Mouse (Mus musculus): ENCODE measurements around the gene Fkbp2. TPM values are rescaled to one million over a fixed set of nuclear protein-coding genes. Genes with fewer than 3 reads are reported as not detected.

The Fkbp2 gene
- polyA plus RNA-seq, 1 experiment from 2014 or later = 101 TPM

DNA sequence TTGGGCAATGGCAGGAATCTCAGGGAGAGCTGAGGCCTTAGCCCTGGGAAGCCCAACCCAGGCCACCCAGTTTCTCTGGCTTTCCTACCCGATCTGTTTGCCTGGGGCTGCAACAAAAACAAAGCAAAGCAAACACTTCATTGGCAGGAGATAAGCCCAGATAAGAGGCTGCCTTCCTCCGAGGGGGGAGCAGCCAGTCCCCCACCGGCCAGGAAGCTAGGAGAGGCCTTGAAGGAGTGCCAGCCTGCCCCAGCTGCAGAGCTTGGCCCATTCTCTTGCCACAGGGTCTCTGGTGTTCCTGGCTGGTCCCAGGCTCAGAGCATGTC lies 27.6 kb downstream of the Fkbp2 start:
- Histone ChIP-seq H3K36me3 (replicated peaks) (peaks cover 50% of the 10 kb centered on the region), H3K9me3 (no peaks in the 10 kb centered on the region), H3K27ac (replicated peaks) (peak overlapping the region; percentile 65; the same call in 1 of the 2 replicates), H3K27me3 (replicated peaks; ENCODE audit: low read depth, poor library complexity, severe bottlenecking) (no peaks in the 10 kb centered on the region), H3K4me3 (peak overlapping the region; percentile 70), H3K4me1 (peaks cover 32% of the 10 kb centered on the region)
- DNase-seq (ENCODE audit: low spot score) = no peak
- 17% methylated on average over 3 of the region's 3 CpGs for WGBS

DNA sequence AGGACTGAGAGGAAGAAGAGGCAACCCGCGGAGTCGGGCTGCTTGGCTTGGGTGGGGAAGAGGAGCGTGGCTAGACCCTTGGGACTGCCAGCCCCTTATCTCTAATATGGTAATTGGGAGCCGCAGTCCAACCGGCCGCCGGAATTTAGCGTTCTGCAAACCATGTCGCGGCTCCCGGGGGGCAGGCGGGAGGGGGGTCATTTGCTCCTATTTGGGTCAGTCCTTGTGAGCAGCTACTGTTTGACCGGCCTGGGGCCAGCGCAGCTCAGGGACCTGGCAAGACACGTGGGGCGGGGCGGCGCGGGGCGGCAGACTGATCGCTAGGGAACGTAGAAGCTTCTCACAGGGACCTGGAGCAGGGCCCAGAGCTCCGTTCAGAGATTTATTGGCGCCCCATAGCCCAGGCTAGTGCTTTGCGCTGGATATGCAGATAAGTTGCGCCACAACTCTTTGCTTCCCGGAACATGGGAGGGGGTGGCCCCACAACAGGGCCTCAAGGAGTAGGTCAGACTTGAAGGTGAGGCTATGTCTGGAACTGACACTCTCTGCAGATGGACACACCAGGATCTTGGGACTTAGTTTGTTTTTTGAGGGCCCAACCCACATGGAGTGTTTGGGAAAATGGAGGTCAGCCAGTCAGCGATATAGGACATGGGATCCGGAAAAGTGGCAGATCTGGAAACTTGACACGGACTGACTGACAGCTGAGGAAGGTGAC lies 28.1 kb downstream of the Fkbp2 start:
- 2% methylated on average over 31 of the region's 31 CpGs for WGBS
- Histone ChIP-seq H3K9me3 (no peaks in the 10 kb centered on the region), H3K4me1 (peaks cover 32% of the 10 kb centered on the region), H3K36me3 (replicated peaks) (peaks cover 45% of the 10 kb centered on the region), H3K27me3 (replicated peaks; ENCODE audit: low read depth, poor library complexity, severe bottlenecking) (no peaks in the 10 kb centered on the region), H3K4me3 (peak overlapping the region; percentile 70), H3K27ac (replicated peaks) (peak overlapping the region; percentile 93)
- DNase-seq (ENCODE audit: low spot score) = peak; percentile 69

DNA sequence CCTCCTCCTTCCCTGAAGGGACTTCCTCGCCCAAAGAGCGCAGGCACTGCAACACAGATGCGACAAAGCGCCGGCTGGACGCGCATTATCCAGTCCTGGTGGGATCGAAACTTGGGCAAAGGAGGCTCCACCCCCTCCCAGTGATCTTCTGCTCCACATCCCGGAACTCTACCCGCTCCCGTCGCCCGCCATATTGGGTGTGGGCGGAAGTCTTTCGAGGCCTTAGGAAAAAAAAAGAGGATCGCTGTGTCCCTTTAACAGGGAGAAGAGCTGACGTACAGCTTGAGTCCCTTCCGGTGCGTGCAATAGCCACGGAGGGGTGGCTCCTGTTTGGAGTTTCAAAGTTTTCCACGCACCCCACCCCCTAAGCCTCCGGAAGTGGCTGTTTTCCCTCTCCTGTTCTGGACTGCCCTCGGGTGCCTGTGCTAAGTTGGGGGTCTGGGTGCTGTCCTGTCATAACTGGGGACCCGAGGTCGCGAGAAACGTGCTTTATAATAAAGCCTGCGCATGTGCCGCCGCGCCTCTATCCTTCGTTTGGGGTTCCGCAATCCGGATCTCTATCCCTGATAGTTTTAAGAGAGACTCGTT lies 28.8 kb downstream of the Fkbp2 start:
- WGBS = under 1% methylated on average over 35 of the region's 35 CpGs
- Histone ChIP-seq H3K27me3 (replicated peaks; ENCODE audit: low read depth, poor library complexity, severe bottlenecking) (no peaks in the 10 kb centered on the region), H3K36me3 (replicated peaks) (peaks cover 38% of the 10 kb centered on the region), H3K27ac (replicated peaks) (peak overlapping the region; percentile 93), H3K4me1 (peaks cover 32% of the 10 kb centered on the region), H3K9me3 (no peaks in the 10 kb centered on the region), H3K4me3 (peak overlapping the region; percentile 70)
- peak; percentile 92 for DNase-seq (ENCODE audit: low spot score)

DNA sequence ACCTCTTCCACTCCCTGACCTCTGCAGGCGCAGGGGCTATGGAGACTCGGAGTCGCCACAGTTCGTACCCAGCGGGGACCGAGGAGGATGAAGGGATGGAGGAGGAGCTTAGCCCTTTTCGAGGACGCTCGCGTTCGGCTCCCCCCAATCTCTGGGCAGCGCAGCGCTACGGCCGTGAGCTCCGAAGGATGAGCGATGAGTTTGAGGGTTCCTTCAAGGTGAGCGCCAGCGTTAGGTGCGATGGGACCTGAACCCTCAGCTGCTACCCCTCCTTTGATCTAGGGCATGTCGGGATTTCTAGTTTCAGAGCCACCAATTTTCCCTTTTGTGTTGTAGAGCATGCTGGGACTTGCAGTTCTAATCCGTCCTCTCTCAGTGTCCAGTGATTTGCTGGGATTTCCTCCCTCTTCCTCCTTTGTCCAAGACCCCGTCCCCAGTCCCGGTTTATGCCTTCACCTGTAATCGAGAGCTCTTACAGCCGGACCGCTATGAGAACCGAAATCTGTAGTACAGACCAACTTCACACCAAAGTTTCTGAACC lies 29.6 kb downstream of the Fkbp2 start:
- Histone ChIP-seq H3K27ac (replicated peaks) (peak overlapping the region; percentile 93), H3K4me3 (peak overlapping the region; percentile 70), H3K4me1 (peaks cover 32% of the 10 kb centered on the region), H3K27me3 (replicated peaks; ENCODE audit: low read depth, poor library complexity, severe bottlenecking) (no peaks in the 10 kb centered on the region), H3K36me3 (replicated peaks) (peaks cover 36% of the 10 kb centered on the region), H3K9me3 (no peaks in the 10 kb centered on the region)
- under 1% methylated on average over 28 of the region's 28 CpGs for WGBS
- peak; percentile 75 for DNase-seq (ENCODE audit: low spot score)

DNA sequence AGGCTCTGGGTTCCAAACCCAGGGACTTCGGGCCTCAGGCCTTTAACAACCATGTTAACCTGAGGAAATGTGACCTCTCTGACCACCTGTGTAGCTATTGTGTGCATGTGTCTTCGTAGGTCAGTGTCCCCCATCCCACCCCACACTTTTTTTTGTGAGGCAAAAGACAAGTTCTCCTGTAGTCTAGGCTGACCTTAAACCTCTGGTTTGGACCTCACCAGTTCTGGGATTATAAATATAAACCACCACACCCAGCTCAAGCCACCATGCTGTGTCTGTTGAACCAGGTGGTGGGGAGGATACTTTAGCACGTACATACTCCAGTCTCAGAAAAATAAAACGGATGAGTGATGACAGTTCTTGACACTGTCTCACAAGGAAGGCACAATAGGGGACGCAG lies 30.4 kb downstream of the Fkbp2 start:
- H3K27ac ChIP-seq (replicated peaks) = peak overlapping the region; percentile 93
- H3K9me3 ChIP-seq = no peaks in the 10 kb centered on the region
- no peak for DNase-seq (ENCODE audit: low spot score)
- H3K36me3 ChIP-seq (replicated peaks) = peaks cover 36% of the 10 kb centered on the region
- WGBS = 65% methylated on average over 5 of the region's 5 CpGs
- peak overlapping the region; percentile 70 for H3K4me3 ChIP-seq
- peaks cover 32% of the 10 kb centered on the region for H3K4me1 ChIP-seq
- H3K27me3 ChIP-seq (replicated peaks; ENCODE audit: low read depth, poor library complexity, severe bottlenecking) = no peaks in the 10 kb centered on the region

DNA sequence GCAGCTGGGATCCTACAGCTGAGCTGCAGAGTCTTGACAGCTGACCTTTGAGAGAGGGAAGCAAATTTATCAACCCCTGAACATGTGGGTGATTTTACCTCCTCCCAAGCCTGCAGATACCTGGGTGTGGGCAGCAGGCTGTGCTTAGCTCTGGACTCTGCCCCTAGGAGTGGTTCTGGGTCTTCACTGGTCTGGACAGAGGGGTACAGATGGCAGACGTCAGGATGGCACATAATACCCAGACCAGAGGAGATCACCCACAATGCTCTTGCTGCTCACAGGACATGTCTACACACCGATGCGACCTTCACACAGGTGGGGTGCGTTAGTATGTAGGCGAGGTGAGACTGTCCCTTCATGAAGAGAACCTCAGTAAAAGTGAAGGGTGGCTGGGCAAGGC lies 30.8 kb downstream of the Fkbp2 start:
- Histone ChIP-seq H3K4me3 (peak overlapping the region; percentile 70), H3K36me3 (replicated peaks) (peaks cover 35% of the 10 kb centered on the region), H3K27ac (replicated peaks) (peak overlapping the region; percentile 93), H3K9me3 (no peaks in the 10 kb centered on the region), H3K27me3 (replicated peaks; ENCODE audit: low read depth, poor library complexity, severe bottlenecking) (no peaks in the 10 kb centered on the region), H3K4me1 (peaks cover 32% of the 10 kb centered on the region)
- DNase-seq (ENCODE audit: low spot score) = no peak
- 92% methylated on average over 5 of the region's 5 CpGs for WGBS

DNA sequence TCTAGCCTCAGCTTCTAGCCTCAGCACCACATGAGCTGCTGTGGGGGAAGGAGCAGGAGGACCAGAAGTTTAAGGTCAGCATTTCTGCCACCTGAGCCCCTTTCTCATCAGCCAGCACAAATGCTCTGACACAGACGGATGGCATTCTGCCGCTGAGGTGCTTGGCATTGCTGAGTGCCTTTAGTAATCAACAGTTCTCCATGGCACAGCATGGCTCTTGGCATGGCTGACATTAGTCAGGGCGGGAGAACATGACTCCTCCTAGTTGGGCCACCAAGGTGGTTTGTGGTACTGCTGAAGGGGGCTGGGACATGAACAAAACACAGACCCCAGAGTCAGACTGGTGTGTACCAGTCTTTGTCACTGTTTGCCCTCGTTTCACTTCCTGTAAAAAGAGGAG lies 32.1 kb downstream of the Fkbp2 start:
- no peaks in the 10 kb centered on the region for H3K9me3 ChIP-seq
- H3K4me1 ChIP-seq = peaks cover 32% of the 10 kb centered on the region
- no peaks in the 10 kb centered on the region for H3K27me3 ChIP-seq (replicated peaks; ENCODE audit: low read depth, poor library complexity, severe bottlenecking)
- peaks cover 24% of the 10 kb centered on the region for H3K36me3 ChIP-seq (replicated peaks)
- H3K27ac ChIP-seq (replicated peaks) = no peak overlapping the region
- H3K4me3 ChIP-seq = no peak overlapping the region
- DNase-seq (ENCODE audit: low spot score) = no peak
- WGBS = 83% methylated on average over 4 of the region's 4 CpGs

DNA sequence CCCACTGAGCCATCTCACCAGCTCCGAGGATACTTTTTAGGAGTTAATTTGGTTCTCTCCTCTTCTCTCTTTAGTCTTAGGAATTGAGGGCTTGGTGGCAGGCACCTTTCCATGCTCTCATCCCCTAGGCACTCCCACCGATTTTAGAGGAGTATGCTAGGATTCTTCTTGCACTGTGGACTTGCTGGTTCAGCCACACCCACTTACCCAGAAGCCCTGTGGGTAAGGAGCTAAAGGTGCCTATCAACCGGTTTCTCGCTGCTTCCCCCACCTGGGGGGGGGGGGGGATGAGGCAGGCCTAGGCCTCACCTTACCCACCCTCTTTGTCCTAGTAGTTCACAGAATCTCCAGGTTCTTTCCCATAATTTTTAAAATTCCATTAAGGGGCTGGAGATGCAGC lies 32.6 kb downstream of the Fkbp2 start:
- Histone ChIP-seq H3K4me1 (peaks cover 32% of the 10 kb centered on the region), H3K27me3 (replicated peaks; ENCODE audit: low read depth, poor library complexity, severe bottlenecking) (no peaks in the 10 kb centered on the region), H3K9me3 (no peaks in the 10 kb centered on the region), H3K27ac (replicated peaks) (no peak overlapping the region), H3K4me3 (no peak overlapping the region), H3K36me3 (replicated peaks) (peaks cover 24% of the 10 kb centered on the region)
- 50% methylated on average over 4 of the region's 4 CpGs for WGBS
- no peak for DNase-seq (ENCODE audit: low spot score)

DNA sequence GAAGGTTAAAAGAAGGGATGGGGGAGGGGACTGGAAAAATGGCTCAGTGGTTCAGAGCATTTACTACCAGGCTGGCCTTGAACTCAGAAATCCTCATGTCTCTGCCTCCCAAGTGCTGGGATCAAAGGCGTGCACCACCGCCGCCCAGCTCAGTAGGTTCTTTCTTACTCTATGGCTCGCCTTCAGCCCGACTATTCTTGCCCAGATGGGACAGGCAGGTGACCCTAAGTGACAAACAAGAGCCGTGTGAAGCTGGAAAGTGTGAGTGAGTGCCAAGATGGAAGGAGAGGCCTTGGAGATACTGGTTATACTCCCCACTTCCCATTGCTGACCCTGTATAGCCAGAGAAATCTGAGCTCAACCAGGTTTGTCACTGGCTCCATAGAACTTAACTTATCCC lies 36.6 kb downstream of the Fkbp2 start:
- Histone ChIP-seq H3K4me1 (peaks cover 33% of the 10 kb centered on the region), H3K36me3 (replicated peaks) (peaks cover 16% of the 10 kb centered on the region), H3K27ac (replicated peaks) (no peak overlapping the region), H3K9me3 (no peaks in the 10 kb centered on the region), H3K27me3 (replicated peaks; ENCODE audit: low read depth, poor library complexity, severe bottlenecking) (peaks cover 12% of the 10 kb centered on the region; the same call in 1 of the 2 replicates), H3K4me3 (no peak overlapping the region)
- 91% methylated on average over 6 of the region's 6 CpGs for WGBS
- no peak for DNase-seq (ENCODE audit: low spot score)

DNA sequence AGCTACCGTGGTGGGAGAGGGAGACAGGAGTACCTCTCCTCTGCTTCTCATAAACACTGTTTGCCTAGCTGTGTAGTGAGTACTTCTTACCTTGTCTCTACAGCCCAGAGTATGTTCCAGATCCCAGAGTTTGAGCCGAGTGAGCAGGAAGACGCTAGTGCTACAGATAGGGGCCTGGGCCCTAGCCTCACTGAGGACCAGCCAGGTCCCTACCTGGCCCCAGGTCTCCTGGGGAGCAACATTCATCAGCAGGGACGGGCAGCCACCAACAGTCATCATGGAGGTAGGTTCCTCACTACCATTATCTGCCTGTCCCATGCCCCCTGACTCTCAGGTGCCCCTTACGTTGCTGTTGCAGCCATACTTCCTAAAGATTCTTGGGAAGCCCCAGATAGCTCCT lies 37.5 kb downstream of the Fkbp2 start:
- Histone ChIP-seq H3K27ac (replicated peaks) (peak overlapping the region; percentile 96), H3K4me1 (peaks cover 33% of the 10 kb centered on the region), H3K9me3 (no peaks in the 10 kb centered on the region), H3K4me3 (peak overlapping the region; percentile 93), H3K27me3 (replicated peaks; ENCODE audit: low read depth, poor library complexity, severe bottlenecking) (peaks cover 17% of the 10 kb centered on the region; the same call in 1 of the 2 replicates), H3K36me3 (replicated peaks) (peaks cover 16% of the 10 kb centered on the region)
- WGBS = 28% methylated on average over 5 of the region's 5 CpGs
- DNase-seq (ENCODE audit: low spot score) = no peak

DNA sequence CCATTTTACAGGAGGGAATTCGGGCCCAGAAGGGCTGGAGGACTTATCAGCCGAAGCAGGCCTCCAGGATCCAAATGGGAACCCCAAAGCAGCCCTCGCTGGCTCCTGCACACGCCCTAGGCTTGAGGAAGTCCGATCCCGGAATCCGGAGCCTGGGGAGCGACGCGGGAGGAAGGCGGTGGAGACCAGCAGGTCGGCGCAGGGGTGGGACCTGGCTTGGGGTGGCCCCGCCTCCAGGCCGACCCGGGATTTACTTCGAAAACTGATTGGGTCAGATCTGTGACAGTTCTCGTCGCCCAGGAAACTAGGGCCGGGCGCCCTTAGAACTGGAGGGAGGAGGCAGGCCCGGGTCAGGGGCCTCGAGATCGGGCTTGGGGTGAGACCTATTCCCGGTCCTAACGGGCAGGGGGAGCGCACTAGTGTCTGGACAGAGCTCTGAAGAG lies 38.0 kb downstream of the Fkbp2 start, which contains the start of gene Gpr137:
Gene Gpr137 (minus strand): TSS at position 232 of the 443 bp plus-strand sequence.
- Histone ChIP-seq H3K27ac (replicated peaks) (peak within 1 kb of the TSS; percentile 96), H3K4me1 (peaks cover 33% of the 10 kb centered on the region), H3K27me3 (replicated peaks; ENCODE audit: low read depth, poor library complexity, severe bottlenecking) (peaks cover 17% of the 10 kb centered on the region; the same call in 1 of the 2 replicates), H3K4me3 (peak within 1 kb of the TSS; percentile 93), H3K36me3 (replicated peaks) (peaks cover 16% of the 10 kb centered on the region), H3K9me3 (no peaks in the 10 kb centered on the region)
- peak; percentile 94 for DNase-seq (ENCODE audit: low spot score)
- WGBS = under 1% methylated on average over 27 of the region's 27 CpGs

DNA sequence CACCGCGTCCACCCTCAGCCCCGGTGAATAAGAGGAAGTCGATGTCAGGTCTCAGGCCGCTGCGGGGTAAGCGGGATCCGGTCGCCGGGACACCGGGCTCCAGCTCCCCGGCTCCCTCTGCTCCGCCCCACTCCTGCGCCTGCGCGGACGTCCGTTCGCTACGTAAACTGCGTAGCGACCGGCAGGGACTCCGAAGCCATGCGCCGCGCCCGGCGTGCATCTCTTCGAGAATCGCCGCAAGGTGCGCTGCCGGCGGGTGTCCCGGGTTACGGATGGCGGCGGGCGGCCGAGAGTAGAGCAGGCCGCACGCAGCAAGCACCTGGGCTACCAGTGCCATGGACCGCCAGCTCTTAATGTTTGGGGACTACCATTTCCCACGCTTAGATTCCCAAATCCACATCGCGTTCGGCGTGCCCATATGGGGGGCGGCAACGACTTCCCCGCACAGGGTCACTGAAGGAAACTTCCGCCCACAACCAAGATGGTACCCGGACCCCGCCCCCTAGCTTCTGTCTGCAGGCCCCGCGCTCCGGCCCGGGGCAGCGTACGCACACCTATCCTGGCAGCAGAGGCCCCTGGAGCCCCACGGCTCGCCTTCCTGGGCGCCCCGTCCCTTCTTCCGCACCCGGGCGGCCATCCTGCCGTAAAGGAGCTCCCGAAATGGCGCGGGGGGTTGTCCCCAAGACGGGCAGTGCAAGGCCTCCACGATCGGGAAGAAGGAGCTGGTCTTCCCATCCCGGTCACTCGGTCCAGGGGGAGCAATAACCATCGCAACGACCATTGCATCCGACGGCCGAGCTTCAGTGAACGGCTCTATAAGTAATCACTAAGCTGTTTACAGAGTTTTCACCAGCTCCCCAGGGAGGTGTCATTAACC lies 38.7 kb downstream of the Fkbp2 start, which contains the start of gene Bad:
Gene Bad (plus strand): TSS at position 490 of the 877 bp plus-strand sequence.
- H3K9me3 ChIP-seq = no peaks in the 10 kb centered on the region
- under 1% methylated on average over 83 of the region's 83 CpGs for WGBS
- peak within 1 kb of the TSS; percentile 96 for H3K27ac ChIP-seq (replicated peaks)
- H3K36me3 ChIP-seq (replicated peaks) = peaks cover 16% of the 10 kb centered on the region
- H3K4me3 ChIP-seq = peak within 1 kb of the TSS; percentile 93
- H3K4me1 ChIP-seq = peaks cover 33% of the 10 kb centered on the region
- H3K27me3 ChIP-seq (replicated peaks; ENCODE audit: low read depth, poor library complexity, severe bottlenecking) = peaks cover 17% of the 10 kb centered on the region; the same call in 1 of the 2 replicates
- peak; percentile 95 for DNase-seq (ENCODE audit: low spot score)

Data from embryonic facial prominence, embryonic 10.5 days (tissue).